Mouse (Mus musculus) limb, embryonic 13.5 days (tissue): ENCODE measurements around the gene Caprin2. TPM values are rescaled to one million over a fixed set of nuclear protein-coding genes. Genes with fewer than 3 reads are reported as not detected.

Source experiments
- ATAC-seq: fragments of 200-750 bp; cut with Nextera tagmentation; 2 replicates; pipeline ENCODE4 v1.8.0; 2017; ENCODE audit warnings: low read depth, moderate number of reproducible peaks, moderate TSS enrichment; ENCODE audit not compliant: low FRiP score
- H3K27ac ChIP-seq: fragments of 300-500 bp; sonication (generic); 2 replicates; pipeline ENCODE4 v1.5.1; 2015; ENCODE audit warnings: inconsistent platforms, mild to moderate bottlenecking, moderate library complexity
- H3K27me3 ChIP-seq: fragments of 300-500 bp; sonication (generic); 2 replicates; pipeline ENCODE4 v1.6.1; 2015; ENCODE audit warnings: mild to moderate bottlenecking, inconsistent platforms
- H3K36me3 ChIP-seq: fragments of 300-500 bp; sonication (generic); 2 replicates; pipeline ENCODE4 v1.6.1; 2015; ENCODE audit warnings: inconsistent platforms, mild to moderate bottlenecking, moderate library complexity
- H3K4me1 ChIP-seq: fragments of 300-500 bp; sonication (generic); 2 replicates; pipeline ENCODE4 v1.6.1; 2015; ENCODE audit warnings: inconsistent platforms
- H3K4me2 ChIP-seq: fragments of 300-500 bp; sonication (generic); replicated peaks from 2 replicates; pipeline ENCODE4 v1.6.1; 2015; ENCODE audit warnings: inconsistent platforms, mild to moderate bottlenecking, moderate library complexity
- H3K4me3 ChIP-seq: fragments of 300-500 bp; sonication (generic); 2 replicates; pipeline ENCODE4 v1.5.1; 2015; ENCODE audit warnings: moderate library complexity, mild to moderate bottlenecking, inconsistent platforms
- H3K9ac ChIP-seq: fragments of 300-500 bp; sonication (generic); 2 replicates; pipeline ENCODE4 v1.6.1; 2015; ENCODE audit warnings: mild to moderate bottlenecking, inconsistent platforms
- H3K9me3 ChIP-seq: fragments of 300-500 bp; sonication (generic); 2 replicates; pipeline ENCODE4 v1.6.1; 2016; ENCODE audit warnings: inconsistent platforms
- WGBS: fragments of 180-500 bp; shearing (Covaris S2); methylation state at CpG from one replicate; pipeline ENCODE4 v1.1.7; 2015; 5-methylcytosine and 5-hydroxymethylcytosine counted together
- polyA plus RNA-seq: library from polyadenylated mRNA; unstranded; fragments of >200 nt; fragmentation: Nextera tagmentation; extraction: Ambion mirVana; gene quantifications from 2 replicates; pipeline ENCODE4 v1.2.1, GENCODE M21; 2015

Gene Caprin2
- polyA plus RNA-seq, 1 experiment from 2014 or later = 17.7 TPM

- Histone ChIP-seq H3K36me3 (no peaks in the 10 kb centered on the region), H3K9ac (peak within 1 kb of the TSS; percentile 69), H3K4me2 (peak within 1 kb of the TSS; percentile 86), H3K4me1 (peaks cover 11% of the 10 kb centered on the region), H3K27ac (peak within 1 kb of the TSS; percentile 15; the same call in 1 of the 2 replicates), H3K27me3 (no peaks in the 10 kb centered on the region), H3K9me3 (no peaks in the 10 kb centered on the region), H3K4me3 (peak within 1 kb of the TSS; percentile 79)
- peak; percentile 98 for ATAC-seq
- under 1% methylated on average over 47 of the region's 47 CpGs for WGBS
Measured at GRCm38 (mm10) chr6:148830748-148831727, 65.0 kb downstream of the Caprin2 start, which contains the start of gene Ipo8. TSS of gene Ipo8 (minus strand) at chr6:148831467.

GRCm38 (mm10) chr6:148830355-148830747 is 65.7 kb downstream of the Caprin2 start:
- no peak overlapping the region for H3K27ac ChIP-seq

GRCm38 (mm10) chr6:148826119-148826518 is 69.9 kb downstream of the Caprin2 start:
- H3K27me3 ChIP-seq = no peaks in the 10 kb centered on the region
- 74% methylated on average over 4 of the region's 4 CpGs for WGBS
- H3K36me3 ChIP-seq = peaks cover 14% of the 10 kb centered on the region
- no peak overlapping the region for H3K4me3 ChIP-seq
- no peak overlapping the region for H3K9ac ChIP-seq
- no peak overlapping the region for H3K4me2 ChIP-seq
- ATAC-seq = no peak
- no peak overlapping the region for H3K27ac ChIP-seq
- peaks cover 11% of the 10 kb centered on the region for H3K4me1 ChIP-seq
- no peaks in the 10 kb centered on the region for H3K9me3 ChIP-seq

More at GRCm38 (mm10) chr6:148830355-148830747, 65.7 kb downstream of the Caprin2 start:
- Histone ChIP-seq H3K4me2 (peak overlapping the region; percentile 86), H3K27me3 (no peaks in the 10 kb centered on the region), H3K4me1 (peaks cover 11% of the 10 kb centered on the region), H3K4me3 (peak overlapping the region; percentile 79), H3K36me3 (no peaks in the 10 kb centered on the region), H3K9ac (peak overlapping the region; percentile 69), H3K9me3 (no peaks in the 10 kb centered on the region)
- 16% methylated on average over 3 of the region's 3 CpGs for WGBS
- no peak for ATAC-seq

GRCm38 (mm10) chr6:148818624-148819343 is 77.3 kb downstream of the Caprin2 start:
- no peak overlapping the region for H3K27ac ChIP-seq
- no peaks in the 10 kb centered on the region for H3K9me3 ChIP-seq
- no peak overlapping the region for H3K4me2 ChIP-seq
- H3K27me3 ChIP-seq = no peaks in the 10 kb centered on the region
- WGBS = 82% methylated on average over 4 of the region's 4 CpGs
- no peaks in the 10 kb centered on the region for H3K4me1 ChIP-seq
- no peak overlapping the region for H3K4me3 ChIP-seq
- ATAC-seq = no peak
- no peak overlapping the region for H3K9ac ChIP-seq
- peaks cover 63% of the 10 kb centered on the region for H3K36me3 ChIP-seq

GRCm38 (mm10) chr6:148816751-148817150 is 79.3 kb downstream of the Caprin2 start:
- 87% methylated on average over 5 of the region's 5 CpGs for WGBS
- H3K9me3 ChIP-seq = no peaks in the 10 kb centered on the region
- H3K9ac ChIP-seq = no peak overlapping the region
- no peak overlapping the region for H3K27ac ChIP-seq
- no peak overlapping the region for H3K4me3 ChIP-seq
- no peaks in the 10 kb centered on the region for H3K4me1 ChIP-seq
- peaks cover 76% of the 10 kb centered on the region for H3K36me3 ChIP-seq
- no peaks in the 10 kb centered on the region for H3K27me3 ChIP-seq
- no peak overlapping the region for H3K4me2 ChIP-seq
- no peak for ATAC-seq

- no peaks in the 10 kb centered on the region for H3K9me3 ChIP-seq
- H3K36me3 ChIP-seq = peaks cover 71% of the 10 kb centered on the region
- H3K4me1 ChIP-seq = no peaks in the 10 kb centered on the region
- no peak overlapping the region for H3K4me2 ChIP-seq
- no peak overlapping the region for H3K4me3 ChIP-seq
- H3K27me3 ChIP-seq = no peaks in the 10 kb centered on the region
- no peak for ATAC-seq
- H3K27ac ChIP-seq = no peak overlapping the region
- WGBS = 86% methylated on average over 2 of the region's 2 CpGs
- no peak overlapping the region for H3K9ac ChIP-seq
Measured at GRCm38 (mm10) chr6:148811117-148811516, 84.9 kb downstream of the Caprin2 start.

- no peak overlapping the region for H3K4me2 ChIP-seq
- no peak overlapping the region for H3K9ac ChIP-seq
- no peak overlapping the region for H3K4me3 ChIP-seq
- no peaks in the 10 kb centered on the region for H3K4me1 ChIP-seq
- 84% methylated on average over 4 of the region's 4 CpGs for WGBS
- no peaks in the 10 kb centered on the region for H3K27me3 ChIP-seq
- no peaks in the 10 kb centered on the region for H3K9me3 ChIP-seq
- H3K27ac ChIP-seq = no peak overlapping the region
- H3K36me3 ChIP-seq = peaks cover 76% of the 10 kb centered on the region
- no peak for ATAC-seq
Measured at GRCm38 (mm10) chr6:148799773-148800172, 96.3 kb downstream of the Caprin2 start.

- Histone ChIP-seq H3K4me2 (no peak overlapping the region), H3K4me3 (no peak overlapping the region), H3K27ac (no peak overlapping the region), H3K4me1 (no peaks in the 10 kb centered on the region), H3K9me3 (no peaks in the 10 kb centered on the region), H3K36me3 (peaks cover 59% of the 10 kb centered on the region), H3K9ac (no peak overlapping the region), H3K27me3 (no peaks in the 10 kb centered on the region)
- WGBS = 92% methylated on average over 2 of the region's 2 CpGs
- ATAC-seq = no peak
Measured at GRCm38 (mm10) chr6:148795145-148795544, 100.9 kb downstream of the Caprin2 start.

Other genes starting within 250 kb of the Caprin2 start
- gene Ipo8, start 64.8 kb downstream of the Caprin2 start, polyA plus RNA-seq = 25.3 and 25.5 TPM in 2 replicates
- gene Sinhcaf, start 50.2 kb upstream of the Caprin2 start, polyA plus RNA-seq = 107 and 108 TPM in 2 replicates
- gene Dennd5b, start 205.4 kb upstream of the Caprin2 start, polyA plus RNA-seq = 6.7 and 7.2 TPM in 2 replicates
- not detected in 2 replicates for gene Gm10203, start 233.9 kb upstream of the Caprin2 start, polyA plus RNA-seq
- 18.2 and 18.3 TPM in 2 replicates for gene Etfbkmt, start 243.6 kb upstream of the Caprin2 start, polyA plus RNA-seq